Mouse (Mus musculus): Measurements from ENCODE around the gene Rrm1.
"Not testable (repeated sequence)": the region's sequence is repeated elsewhere in the genome, so short reads cannot be mapped to it uniquely, and the experiment has no call there.

Gene Rrm1

GRCm38 (mm10) chr7:102478926-102479325 lies 37.4 kb downstream of the Rrm1 start:
- DNase-seq, result no peak

GRCm38 (mm10) chr7:102479368-102480078 lies 38.0 kb downstream of the Rrm1 start:
- DNase-seq, result peak; percentile 60

- no peak for DNase-seq
These were observed 39.3 kb downstream of the Rrm1 start for GRCm38 (mm10) chr7:102480821-102481220.

DNA sequence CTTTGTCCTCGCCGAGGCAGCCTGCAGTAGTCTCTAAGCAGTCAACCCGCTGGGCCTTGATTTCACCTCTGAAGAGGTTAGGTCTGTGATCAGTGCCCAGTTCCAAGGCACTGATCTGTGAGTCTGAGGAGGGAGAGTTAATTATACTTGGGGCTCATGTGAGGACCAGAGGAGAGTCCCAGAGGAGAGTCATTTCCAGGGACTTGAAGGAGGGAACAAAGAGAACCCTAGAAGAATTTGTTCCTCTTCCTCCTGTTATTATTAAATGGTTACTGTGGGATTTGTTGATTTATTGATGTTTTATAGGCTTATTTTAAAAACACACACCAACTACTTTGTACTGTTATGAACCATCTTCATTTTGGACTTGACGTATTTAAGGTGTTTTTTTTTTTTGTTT lies 40.1 kb downstream of the Rrm1 start, which contains the start of gene Olfr543:
Olfr543 (minus strand) TSS at position 101 of the 400 bp plus-strand sequence.
- DNase-seq, result no peak

DNA sequence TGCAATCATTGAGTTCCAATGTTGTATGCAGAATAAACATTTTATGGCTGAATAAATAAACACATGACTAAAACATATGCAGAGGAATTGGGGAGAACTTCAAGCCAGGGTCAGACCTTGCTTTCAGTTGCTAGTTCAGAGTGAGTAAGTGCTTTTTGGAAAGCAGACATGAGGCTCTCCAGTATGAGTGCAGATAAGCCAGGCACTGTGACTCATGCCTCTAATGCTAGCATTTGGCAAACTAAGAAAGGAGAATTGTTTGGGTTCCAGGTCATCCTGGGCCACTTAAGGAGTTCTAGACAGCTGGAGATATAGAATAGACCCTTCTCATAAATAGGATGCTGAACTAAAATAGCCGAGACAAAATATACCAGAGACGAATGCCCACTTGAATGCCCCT lies 42.2 kb downstream of the Rrm1 start:
- DNase-seq, result no peak

- DNase-seq, result not testable (repeated sequence)
These were observed 43.3 kb downstream of the Rrm1 start for GRCm38 (mm10) chr7:102484766-102485165.

DNA sequence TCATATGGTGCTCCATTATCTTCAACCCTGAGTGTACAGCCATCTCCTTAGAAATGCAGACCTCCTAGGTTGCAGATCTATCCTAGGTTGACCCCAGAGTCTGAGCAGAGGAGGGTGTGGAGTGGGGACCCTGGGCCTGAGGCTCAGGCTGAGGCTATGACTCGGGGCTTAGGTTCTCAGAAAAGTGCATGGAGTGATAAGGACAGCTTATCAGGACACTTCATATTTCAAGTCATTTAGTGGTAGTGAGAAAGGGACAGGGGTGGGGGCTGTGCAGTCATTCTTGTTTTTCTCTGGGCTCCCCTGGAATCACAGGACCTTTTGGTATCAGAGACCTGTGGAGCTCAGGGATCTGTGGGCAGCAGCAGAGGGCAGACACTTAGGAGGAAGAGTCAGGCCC lies 44.6 kb downstream of the Rrm1 start:
- DNase-seq, result no peak

GRCm38 (mm10) chr7:102488161-102488560 lies 46.7 kb downstream of the Rrm1 start, which contains the start of gene Olfr544:
Olfr544 (minus strand) TSS chr7:102488313.
- DNase-seq, result no peak

DNA sequence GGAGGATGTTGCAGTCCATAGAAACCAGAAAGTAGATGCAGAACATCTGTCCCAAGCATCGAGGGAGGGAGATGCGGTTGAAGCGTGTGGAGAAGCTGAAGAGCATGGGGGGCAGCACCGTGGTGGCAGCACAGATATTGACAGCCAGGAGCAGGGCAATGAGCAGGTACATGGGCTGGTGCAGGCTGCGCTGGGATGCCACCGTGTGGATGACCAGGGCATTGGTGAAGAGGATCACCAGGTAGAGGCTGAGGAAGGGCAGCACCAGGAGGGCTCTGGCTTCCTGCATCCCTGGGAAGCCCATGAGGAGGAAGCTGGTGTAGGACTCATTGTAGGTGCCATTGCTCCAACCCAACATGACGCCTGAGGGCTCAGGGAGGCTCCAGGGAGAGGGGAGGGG lies 52.9 kb downstream of the Rrm1 start:
- DNase-seq, result not testable (repeated sequence)

DNA sequence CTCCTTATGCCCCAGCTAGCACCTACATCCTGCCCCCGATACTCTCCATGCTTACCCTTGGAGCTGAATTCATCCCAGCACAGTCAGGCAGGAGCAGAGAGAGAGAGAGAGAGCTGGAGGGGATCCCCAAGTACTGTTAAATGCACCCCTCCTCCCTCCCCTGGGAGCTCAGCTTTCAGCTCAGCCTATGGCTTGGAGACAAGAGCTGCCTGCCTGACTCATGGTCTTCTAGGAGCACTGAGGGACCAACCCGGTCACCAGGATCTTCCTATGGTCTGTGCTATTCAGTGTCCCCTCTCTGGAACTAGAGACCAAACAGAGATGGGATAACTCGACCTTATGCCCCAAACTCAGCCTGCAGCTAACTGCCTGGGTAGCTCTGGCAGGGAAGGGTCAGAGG lies 58.0 kb downstream of the Rrm1 start, which contains the start of gene Olfr545:
Olfr545 (minus strand) TSS at position 101 of the 400 bp plus-strand sequence.
- DNase-seq, result no peak

- DNase-seq, result no peak
These were observed 60.5 kb downstream of the Rrm1 start for GRCm38 (mm10) chr7:102501986-102502385.

GRCm38 (mm10) chr7:102506848-102507247 lies 65.4 kb downstream of the Rrm1 start:
- peak; percentile 82 for DNase-seq

- DNase-seq, result no peak
These were observed 66.6 kb downstream of the Rrm1 start for GRCm38 (mm10) chr7:102508066-102508465.

DNA sequence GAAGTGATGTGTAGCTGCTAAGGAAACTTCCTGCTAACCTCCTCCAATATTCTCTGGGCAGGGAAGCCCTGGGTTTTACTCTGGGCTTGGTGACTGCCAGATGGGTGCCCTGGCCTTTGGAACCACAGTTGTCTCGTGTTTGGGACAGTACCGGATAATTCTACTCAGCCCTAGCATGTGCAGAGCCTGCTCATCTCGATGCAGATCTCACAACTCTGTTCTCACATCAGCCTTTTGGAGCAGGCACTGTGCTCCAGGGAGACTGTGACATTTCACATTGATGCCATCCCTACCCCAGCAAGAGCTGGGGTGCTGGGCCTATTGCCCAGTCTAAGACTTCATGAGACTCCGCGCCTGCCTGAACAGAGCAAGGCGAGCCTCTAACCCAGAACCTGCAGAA lies 67.2 kb downstream of the Rrm1 start:
- no peak for DNase-seq

- DNase-seq, result no peak
These were observed 68.2 kb downstream of the Rrm1 start for GRCm38 (mm10) chr7:102509726-102510125.

- no peak for DNase-seq
These were observed 70.4 kb downstream of the Rrm1 start for GRCm38 (mm10) chr7:102511927-102512326.

GRCm38 (mm10) chr7:102512814-102513435 lies 71.4 kb downstream of the Rrm1 start:
- peak; percentile 86 for DNase-seq

DNA sequence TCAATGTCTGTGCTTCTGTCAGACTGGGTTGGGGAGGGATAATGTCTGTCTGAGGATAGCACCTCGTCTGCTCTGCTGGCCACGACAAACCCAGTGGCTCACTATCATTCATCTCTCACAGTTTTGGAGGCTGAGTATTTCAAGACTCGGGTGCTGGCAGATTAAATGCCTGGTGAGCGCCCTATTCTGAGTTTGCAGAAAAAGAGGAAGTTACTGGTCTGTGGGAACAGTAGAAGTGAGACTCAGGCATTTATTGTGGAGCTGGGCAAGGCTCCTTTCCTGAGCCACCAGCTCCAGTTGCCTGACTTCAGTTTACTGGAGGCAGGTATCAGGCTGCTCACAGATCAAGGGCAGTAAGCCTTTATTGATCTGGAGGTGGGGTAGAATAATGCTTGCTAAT lies 72.6 kb downstream of the Rrm1 start:
- DNase-seq, result no peak

GRCm38 (mm10) chr7:102516261-102517050 lies 75.0 kb downstream of the Rrm1 start:
- DNase-seq, result no peak

- no peak for DNase-seq
These were observed 75.5 kb downstream of the Rrm1 start for GRCm38 (mm10) chr7:102517051-102517335.
